Mouse (Mus musculus) left cerebral cortex, adult 9 months (tissue): Measurements from ENCODE around the gene Ranbp1.
"Not testable (repeated sequence)": the region's sequence is repeated elsewhere in the genome, so short reads cannot be mapped to it uniquely, and the experiment has no call there.

Experiments
- DNase-seq, 2 experiments: peaks; one replicate each; pipeline ENCODE4 v3.0.0; 2022; ENCODE audit warnings: low spot score in 2 of 2

Ranbp1 gene

DNA sequence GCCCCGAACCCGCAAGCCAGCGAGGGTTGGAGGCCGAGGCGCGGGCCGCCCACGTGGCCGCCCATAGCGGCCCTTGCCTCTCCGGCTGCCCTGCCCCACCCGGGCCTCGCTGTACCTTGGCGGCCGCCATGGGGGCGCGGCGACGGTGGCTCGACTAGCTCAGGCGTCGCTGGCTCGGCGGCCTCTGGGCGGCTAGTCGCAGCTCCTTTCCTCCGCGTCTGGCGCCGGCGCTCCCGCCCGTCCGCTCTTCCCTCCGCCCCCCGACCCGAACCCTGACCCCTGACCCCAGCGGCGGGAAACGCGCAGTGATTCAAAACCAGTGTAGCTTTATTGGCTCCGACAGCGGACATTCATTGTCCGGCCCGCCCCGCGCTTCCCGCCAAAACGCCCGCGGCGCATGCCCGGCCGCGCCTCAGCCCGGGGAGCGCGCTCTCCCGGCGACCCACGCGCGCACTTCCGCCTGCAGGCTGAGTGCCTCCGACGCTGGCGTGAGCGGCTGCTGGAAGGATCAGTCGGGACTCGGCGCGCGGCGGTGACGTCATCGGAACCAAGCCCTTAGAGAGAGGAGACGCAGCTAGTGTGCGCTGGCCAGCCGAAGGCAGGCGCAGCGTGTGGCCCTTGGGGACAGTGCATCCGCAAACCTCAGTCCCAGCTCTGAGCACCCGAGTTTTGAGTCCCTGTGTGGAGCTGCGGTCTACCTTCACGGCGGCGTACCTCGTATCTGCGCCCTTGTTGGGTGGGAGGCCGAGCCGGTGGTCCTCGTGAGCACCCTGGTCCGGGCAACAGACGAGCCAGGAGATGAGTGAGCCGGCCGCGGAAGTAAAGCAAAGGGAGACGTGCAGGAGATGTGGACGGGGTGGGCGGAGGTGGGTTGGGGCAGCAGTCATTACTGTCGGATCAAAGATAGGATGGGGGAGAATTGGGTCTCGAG is at the start of gene Ranbp1, which contains the start of gene Trmt2a:
Ranbp1 (minus strand) TSS at position 300 of the 931 bp plus-strand sequence.
Trmt2a (plus strand) TSS at position 247 of the 931 bp plus-strand sequence.
- peak; percentile 96 to 98 for DNase-seq

DNA sequence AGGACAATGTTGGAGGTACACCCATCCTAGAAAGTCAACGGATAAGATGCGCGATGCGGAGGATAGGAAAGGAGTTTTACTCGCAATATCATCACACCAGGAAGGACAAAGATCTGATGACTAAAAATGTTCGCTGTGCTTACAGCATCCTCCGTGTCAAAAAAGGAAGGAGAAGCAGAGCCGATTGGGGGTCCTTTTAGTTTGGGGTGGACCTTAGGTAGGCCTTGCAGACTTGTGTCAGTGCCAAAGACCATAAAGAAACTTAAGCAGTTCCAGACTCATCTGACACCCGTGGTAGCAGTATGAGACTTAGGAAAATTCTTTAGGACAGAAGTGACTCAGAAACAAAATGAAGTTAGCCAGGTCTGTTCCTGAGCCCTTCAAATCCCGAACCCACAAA is 41.1 kb upstream of the Ranbp1 start:
- not testable (repeated sequence) for DNase-seq

DNA sequence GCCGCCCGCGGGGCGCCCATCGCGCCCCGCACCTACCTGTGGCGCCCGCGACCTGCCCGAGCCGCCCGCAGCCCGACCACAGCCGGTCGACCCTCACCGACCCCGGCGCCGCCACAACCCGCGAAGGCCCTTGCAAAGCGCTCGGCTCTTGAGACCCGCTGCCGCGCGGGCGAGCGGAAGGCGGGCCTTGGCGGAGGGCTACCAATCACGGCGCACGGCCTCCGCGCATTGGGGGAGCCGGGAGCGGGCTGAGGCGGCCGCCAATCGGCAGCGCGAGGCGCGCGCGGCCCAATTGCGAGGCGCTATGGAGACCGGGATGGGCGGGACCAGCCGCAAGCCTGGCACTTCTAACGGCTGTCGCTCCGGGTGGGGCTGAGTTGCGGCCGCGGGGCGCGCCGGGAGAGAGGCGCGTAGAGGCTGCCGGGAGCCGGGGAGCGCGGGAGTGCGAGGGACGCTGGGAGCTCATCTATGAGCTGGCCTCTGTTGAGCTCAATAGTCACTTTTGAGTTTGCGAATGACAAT is 40.6 kb upstream of the Ranbp1 start, which contains the start of gene Dgcr8:
Dgcr8 (minus strand) TSS at position 180 of the 522 bp plus-strand sequence.
- DNase-seq, result peak; percentile 95 to 98

DNA sequence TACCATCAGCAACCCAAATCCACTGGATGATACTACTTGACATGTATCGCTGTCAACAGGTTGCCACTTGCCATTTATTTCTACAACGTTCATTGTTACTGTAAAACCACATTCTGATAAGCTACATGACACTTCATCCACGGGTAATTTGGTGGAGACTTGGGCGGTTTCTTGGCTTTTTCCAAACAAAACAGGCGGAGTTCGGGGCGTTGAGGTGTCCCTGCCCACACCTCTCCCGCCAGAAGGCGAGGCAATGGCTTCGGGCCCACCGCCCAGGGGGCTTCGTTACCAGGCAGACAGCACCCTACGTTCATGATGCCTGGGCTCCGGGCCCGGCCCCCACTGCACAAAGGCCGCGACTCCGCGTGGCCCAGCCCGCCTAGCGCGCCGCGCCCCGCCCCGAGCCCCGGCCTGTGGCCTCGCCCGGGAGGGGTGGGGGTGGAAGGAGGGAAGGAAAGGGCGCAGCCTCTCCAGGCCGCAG is 40.1 kb upstream of the Ranbp1 start:
- DNase-seq, result no peak

DNA sequence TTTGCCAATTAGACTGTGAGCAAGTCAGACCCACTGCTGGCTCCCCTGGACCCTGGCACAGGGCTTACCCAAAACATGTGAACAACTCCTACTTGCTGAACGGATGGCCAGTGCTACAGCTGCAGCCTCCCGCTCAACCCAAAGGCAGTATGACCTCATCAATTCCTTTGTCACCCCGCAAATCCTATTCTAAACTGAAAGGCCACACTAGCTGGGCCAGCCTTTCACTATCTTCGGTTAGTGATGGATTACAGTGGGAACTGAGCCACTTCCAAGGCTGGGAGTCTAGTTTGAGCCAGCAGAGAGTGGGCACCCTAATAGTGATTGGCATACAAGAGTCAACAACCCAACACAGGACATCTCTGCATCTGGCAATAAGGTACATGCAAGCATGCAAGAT is 39.6 kb upstream of the Ranbp1 start:
- DNase-seq, result no peak

DNA sequence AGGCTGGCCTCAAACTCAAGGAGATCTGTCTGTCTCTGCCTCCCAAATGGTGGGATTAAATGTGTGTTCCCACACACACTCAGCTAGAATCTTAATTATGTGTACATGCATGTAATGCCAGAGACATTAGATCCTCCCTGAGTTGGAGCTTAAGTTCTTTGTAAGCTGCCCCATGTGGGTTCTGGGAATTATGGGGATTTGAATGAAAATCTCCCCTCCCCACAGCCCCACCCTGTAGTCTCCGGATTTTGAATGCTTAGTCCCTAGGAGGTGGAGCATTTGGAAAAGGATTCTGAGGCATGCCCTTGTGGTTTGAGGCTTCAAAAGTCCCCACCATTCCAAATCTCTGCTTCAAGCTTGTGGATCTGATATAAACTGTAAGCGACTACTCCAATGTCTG is 26.6 kb upstream of the Ranbp1 start:
- DNase-seq, result no peak

DNA sequence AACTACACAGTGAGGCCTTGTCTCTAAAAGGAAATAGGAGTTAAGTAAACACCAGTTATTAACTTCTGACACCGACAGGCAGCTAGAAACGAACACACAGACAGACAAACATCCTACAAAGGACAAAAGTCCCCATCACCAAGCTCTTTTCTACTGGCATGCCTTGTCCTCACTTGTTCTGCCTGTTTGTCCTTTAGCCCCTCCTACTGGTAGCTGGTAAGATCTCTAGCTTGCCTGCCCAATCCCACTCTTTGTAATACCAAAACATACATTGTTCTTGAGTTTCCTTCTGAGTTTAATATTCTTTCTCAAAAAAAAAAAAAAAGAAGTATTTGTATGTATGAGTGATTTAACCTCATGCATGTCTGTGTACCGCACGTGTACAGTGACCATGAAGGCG is 19.6 kb upstream of the Ranbp1 start:
- DNase-seq, result no peak

DNA sequence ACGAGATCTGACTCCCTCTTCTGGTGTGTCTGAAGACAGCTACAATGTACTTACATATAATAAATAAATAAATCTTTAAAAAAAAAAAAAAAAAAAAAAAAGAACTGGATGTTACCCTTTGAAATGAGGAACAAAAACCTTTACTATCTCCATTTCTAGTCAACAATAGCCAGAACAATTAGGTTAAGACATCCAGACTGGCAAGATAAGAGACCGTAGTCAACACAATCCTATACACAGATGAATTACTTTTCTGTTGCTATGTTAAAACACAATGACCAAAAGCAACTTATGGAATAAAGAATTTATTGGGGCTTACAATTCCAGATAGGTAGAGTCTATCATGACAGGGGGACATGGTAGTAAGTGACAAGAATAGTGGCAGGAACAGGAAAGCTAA is 16.5 kb upstream of the Ranbp1 start:
- no peak for DNase-seq

DNA sequence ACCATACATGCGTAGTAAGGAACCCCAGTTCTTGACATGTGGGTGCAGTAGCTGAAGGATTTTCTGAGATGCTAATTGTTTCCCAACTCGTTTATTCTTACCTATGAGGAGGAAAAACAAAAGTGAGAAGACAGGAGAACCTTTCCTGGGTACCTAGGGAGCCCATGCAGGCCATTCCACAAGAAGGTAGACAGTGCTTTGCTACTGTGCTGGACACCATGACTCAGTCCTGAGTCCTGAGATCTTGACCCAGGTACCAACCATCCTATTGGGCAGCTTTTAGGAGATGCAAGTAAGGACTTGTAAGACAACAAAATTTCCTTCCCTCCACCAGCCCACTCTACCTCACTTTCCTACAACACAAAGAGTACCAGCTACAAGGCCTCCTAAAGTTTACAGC is 9.7 kb upstream of the Ranbp1 start, which contains the start of gene Gm49776:
Gm49776 (minus strand) TSS at position 101 of the 400 bp plus-strand sequence.
- DNase-seq, result no peak

DNA sequence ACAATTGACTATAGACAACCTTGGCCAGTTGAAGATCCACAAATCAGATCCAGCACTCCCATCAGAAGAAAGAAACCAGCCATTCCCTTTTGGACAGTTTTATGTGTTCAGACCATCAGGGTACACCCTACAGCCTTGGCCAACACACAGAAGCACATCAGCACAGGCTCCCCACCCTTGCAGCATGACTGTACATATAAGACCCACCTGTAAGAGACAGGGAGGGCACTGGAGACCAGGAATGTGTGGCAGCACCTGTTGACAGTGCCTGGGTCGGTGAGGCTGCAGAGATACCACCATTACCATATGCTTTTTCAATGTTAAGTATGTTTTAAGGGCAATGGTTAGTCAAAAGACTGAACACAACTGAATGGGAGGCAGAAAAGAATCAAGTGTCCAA is 5.3 kb upstream of the Ranbp1 start:
- no peak for DNase-seq

DNA sequence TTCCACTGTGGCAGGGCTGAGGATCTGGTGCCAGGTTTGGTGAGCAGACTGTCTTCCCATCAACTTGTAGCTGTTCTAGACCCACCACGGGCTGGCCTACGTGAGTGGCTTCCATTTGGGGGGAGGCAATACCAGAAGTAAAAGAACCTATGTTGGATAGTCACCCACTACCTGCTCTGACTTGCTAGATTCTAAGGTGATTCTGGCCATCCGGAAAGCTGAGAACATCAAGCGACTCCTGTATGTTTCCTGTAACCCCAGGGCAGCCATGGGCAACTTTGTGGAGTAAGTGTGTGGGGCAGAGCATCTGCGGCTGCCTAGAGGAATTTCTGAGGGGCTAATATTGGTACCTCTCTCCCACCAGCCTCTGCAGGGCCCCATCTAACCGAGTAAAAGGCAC is 4.2 kb upstream of the Ranbp1 start:
- DNase-seq, result no peak

DNA sequence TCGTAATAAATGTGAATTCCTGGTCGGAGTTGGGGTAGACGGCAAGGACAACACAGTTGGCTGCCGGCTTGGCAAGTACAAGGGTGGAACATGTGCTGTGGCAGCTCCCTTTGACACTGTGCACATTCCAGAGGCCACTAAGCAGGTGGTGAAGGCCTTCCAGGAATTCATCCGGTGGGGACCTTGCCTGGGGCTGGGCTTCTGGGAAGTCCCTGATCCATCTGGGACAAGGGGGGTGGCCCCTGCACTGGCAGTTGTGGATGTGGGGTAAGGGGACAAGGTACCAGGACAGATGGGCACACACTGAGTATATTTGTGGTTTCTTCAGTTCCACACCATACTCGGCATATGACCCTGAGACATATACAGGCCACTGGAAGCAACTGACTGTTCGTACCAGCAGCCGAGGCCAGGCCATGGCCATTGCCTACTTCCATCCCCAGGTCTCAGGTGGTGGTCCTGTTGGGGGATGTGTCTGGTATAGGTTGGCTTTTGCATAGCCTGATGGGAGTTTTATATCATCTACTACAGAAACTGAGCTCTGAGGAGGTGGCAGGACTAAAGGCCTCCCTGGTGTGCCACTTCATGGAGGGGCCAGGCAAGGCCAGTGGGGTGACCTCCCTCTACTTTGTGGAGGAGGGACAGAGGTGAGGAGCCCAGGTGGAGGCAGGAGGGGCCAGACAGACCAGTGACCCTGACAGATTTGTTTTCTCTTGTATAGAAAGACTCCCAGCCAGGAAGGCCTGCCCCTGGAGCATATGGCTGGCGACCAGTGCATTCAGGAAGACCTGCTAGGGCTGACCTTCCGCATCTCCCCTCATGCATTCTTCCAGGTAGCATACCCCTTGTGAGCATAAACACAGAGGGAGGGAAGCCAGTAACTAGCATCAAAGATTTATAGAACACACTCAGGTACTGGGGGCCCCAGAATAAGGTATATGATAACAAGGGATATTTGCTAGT is 2.6 kb upstream of the Ranbp1 start:
- no peak for DNase-seq

DNA sequence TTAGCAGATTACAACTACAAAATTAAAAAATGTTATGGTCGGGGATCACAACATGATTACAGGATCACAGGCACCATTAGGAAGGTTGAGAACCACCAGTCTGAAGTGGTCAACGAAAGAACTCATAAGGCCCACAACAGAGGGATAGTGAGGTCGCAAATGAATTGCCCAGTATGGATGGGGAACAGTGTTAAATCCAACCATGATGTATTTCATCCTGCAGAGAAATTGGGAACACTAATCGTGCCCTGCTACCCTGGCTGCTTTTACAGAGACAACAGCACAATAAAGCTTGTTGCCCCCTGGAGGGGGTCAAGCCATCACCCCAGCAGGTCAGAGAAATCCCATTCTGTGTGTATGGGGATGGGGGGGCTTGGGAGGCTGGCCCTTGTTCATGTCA is 1.7 kb upstream of the Ranbp1 start:
- no peak for DNase-seq

DNA sequence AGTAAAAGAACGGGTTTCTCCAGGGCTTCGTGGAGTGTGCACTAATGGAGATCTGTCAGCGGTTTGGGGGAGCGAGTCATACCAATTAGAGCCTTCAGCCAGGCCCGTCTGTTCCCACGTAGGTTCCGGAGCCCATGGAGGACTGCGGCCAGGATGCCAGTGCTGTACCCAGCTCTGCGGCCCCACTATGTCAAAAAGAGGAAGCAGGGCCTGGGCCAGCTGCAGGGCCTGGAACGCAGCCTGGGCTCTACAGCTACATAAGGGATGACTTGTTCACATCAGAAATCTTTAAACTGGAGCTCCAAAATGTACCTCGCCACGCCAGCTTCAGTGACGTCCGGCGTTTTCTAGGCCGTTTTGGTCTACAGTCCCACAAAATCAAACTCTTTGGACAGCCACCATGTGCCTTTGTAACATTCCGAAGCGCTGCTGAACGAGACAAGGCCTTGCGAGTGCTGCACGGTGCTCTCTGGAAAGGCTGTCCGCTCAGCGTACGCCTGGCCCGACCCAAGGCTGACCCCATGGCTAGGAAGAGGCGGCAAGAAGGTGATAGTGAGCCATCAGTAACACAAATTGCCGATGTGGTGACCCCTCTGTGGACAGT is 934 bp upstream of the Ranbp1 start:
- peak in 1 of 2 experiments; percentile 50 for DNase-seq

DNA sequence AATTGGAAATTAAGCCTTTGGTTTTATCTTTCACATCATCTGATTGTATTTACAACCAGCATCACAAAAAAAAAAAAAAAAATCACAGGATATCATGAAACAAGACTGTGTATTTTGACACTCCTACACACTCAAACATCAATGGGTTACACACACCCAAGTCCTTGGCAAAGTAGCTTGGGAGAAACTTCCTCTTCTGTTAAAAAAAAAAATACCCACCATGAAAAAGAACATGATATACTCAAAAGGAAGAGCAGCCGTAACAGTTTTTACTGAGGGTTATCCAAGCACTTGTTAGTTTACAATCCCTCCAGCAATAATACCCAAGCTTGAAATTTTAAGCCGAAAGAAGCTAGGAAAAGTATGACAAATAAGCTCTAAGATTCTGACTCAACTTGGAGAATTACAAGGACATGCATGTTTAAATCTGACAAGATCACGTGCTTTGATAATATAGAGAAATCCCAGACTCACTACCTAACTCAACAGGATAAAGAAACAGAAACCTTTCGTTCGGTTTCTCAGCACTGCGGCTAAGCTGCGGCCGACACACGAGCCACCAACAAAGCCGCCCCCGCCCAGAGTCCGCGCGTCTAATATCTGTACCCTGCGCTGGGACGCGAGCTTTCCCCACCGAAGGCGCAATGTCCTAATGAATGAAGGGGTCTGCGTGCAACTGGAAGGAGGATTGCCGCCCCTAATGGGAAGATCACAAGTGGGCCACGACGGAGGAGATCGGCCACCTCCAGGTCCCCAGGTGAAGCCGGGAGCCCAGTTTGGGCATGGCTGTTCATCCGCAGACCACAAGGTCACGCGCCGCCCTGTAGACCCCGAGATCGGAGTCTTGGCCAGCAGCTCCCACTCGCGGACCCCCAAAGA is 772 bp downstream of the Ranbp1 start:
- DNase-seq, result no peak

DNA sequence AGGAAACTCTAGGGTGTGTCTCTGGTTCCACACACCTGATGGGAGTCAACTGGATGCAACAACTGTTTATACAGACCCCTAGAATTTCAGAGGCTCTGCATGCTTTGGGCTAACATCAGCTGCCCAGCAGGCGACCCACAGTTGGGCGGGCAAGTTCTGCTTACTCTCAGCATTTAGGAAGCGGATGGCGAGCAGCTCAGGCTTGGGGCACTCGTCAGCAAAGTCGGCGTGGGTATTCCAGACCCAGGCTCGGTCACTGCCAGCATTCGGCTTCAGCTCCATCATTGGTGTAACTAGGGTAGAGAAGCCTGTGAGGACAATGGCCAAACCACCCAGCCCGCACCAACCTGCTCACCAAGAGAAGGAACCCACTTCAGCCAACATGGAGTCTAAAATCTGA is 7.0 kb downstream of the Ranbp1 start:
- DNase-seq, result no peak

DNA sequence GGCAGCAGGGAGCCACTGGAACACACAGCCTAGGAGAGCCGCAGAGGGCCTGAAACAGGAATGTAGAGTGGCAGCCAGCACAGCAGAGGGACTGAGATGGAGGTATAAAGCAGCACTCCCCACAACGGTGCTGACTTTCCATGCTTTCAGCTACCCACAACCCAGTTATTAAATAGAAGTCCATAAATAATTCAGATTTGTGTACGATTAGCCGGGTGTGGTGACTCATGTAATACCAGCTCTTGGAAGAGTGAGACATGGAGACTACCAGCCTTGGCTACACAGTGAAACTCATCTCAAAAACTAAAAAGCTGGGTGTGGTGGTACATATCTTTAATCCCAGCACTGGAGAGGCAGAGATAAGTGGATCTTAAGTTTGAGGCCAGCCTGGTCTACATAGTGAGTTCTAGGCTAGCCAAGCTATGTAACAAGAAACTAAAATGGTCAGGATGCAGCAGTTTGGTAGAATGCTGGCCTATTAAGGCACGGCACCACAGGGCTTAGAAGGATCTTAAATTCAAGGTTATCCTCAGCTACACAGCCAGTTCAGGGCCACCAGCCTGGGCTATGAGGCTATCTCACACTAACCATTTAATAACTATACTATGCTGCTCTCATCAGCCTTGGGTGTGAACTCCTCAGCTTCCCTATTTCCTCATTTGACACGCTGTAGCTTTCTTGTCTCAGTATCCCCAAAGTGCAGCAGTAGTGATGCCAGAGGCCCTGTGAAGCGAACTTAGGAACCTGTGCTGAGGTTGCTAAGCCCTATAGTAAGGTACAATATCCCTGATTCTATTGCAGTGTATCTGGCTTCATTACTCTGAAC is 11.6 kb downstream of the Ranbp1 start:
- DNase-seq, result no peak

DNA sequence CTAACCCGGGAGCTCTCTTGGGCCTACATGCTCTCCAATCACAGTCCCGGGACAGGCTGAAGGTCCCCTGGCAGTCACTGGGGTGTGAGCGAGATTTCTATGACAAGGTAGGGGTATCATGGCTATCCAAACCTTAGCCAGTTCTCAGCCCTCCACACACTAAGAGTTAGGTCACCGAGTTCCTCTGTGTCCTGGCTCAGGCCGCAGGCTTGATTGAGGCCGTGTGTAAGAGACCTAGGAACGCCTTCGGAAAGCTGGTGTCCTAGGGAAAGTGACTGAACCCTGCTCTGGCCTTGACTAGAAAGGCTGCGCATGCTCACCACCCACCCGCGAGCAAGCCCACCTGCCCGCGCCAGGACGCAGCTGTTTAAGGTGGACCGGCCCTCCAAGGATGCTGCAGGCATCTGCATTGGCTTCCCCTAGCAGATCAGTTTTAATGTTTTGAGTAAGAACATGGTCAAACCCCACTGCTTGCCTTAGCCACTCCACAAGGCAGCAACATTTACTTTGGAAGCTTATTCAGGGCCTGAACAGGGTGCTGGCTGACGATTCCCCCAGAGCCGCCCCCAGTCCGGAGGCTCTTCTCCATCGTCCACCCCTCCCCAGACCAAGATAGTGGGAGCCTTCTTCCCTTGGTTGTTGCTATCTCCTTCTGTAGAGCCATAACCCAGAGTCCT is 13.0 kb downstream of the Ranbp1 start:
- peak in 1 of 2 experiments; percentile 78 for DNase-seq
